Mouse (Mus musculus) embryonic facial prominence, embryonic 15.5 days (tissue): ENCODE measurements around the gene Tsc22d3. TPM values are rescaled to one million over a fixed set of nuclear protein-coding genes. Genes with fewer than 3 reads are reported as not detected.
"Not testable (repeated sequence)": the region's sequence is repeated elsewhere in the genome, so short reads cannot be mapped to it uniquely, and the experiment has no call there.

Source experiments
- ATAC-seq: fragments of 200-750 bp; cut with Nextera tagmentation; 2 replicates; pipeline ENCODE4 v1.8.0; 2017; ENCODE audit warnings: low read depth, moderate TSS enrichment; ENCODE audit not compliant: insufficient number of reproducible peaks, low FRiP score, low TSS enrichment
- H3K27ac ChIP-seq: fragments of 300-500 bp; sonication (generic); replicated peaks from 2 replicates; pipeline ENCODE4 v1.5.1; 2015; ENCODE audit warnings: mild to moderate bottlenecking, inconsistent platforms
- H3K27me3 ChIP-seq: fragments of 300-500 bp; sonication (generic); 2 replicates; pipeline ENCODE4 v1.6.1; 2015; ENCODE audit warnings: inconsistent platforms
- H3K36me3 ChIP-seq: fragments of 300-500 bp; sonication (generic); 2 replicates; pipeline ENCODE4 v1.6.1; 2015; ENCODE audit warnings: mild to moderate bottlenecking, inconsistent platforms
- H3K4me1 ChIP-seq: fragments of 300-500 bp; sonication (generic); 2 replicates; pipeline ENCODE4 v1.6.1; 2015; ENCODE audit warnings: inconsistent platforms
- H3K4me2 ChIP-seq: fragments of 300-500 bp; sonication (generic); replicated peaks from 2 replicates; pipeline ENCODE4 v1.6.1; 2015; ENCODE audit warnings: mild to moderate bottlenecking, inconsistent platforms
- H3K4me3 ChIP-seq: fragments of 300-500 bp; sonication (generic); replicated peaks from 2 replicates; pipeline ENCODE4 v1.5.1; 2015; ENCODE audit warnings: mild to moderate bottlenecking, inconsistent platforms
- H3K9ac ChIP-seq: fragments of 300-500 bp; sonication (generic); 2 replicates; pipeline ENCODE4 v1.6.1; 2015; ENCODE audit warnings: inconsistent platforms
- H3K9me3 ChIP-seq: fragments of 300-500 bp; sonication (generic); replicated peaks from 2 replicates; pipeline ENCODE4 v1.6.1; 2016; ENCODE audit warnings: inconsistent platforms
- WGBS: fragments of 180-500 bp; shearing (Covaris S2); methylation state at CpG from one replicate; pipeline ENCODE4 v1.1.7; 2015; 5-methylcytosine and 5-hydroxymethylcytosine counted together
- polyA plus RNA-seq: library from polyadenylated mRNA; unstranded; fragments of >200 nt; fragmentation: Nextera tagmentation; extraction: Ambion mirVana; gene quantifications from 2 replicates; pipeline ENCODE4 v1.2.1, GENCODE M21; 2015

Gene Tsc22d3
- polyA plus RNA-seq, 1 experiment from 2014 or later: 129 TPM

DNA sequence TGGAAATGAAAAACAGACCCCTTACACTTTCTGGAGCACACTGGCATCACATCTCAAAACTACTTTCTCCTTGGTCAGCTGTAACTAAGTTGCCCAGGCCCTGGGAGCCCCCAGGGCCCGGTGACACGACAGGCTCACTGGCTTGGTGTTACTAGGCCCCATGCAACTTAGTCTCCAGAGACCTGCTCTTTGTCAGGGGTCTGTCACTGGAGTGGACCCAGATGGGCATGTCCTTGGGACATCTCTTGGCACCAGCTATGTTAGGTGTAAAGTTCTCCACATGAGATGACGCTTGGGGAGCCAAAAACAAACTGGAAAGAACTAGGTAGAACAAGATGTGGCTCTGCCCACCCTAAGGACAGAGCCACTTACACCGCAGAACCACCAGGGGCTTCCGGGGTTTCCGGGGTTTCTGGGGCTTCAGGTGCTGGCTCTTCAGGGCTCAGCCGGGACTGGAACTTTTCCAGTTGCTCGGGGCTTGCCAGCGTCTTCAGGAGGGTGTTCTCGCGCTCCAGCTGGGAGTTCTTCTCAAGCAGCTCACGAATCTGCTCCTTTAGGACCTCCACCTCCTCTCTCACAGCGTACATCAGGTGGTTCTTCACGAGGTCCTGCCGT, 59.9 kb downstream of the Tsc22d3 start:
- Histone ChIP-seq H3K4me3 (no peak overlapping the region), H3K4me1 (no peaks in the 10 kb centered on the region), H3K36me3 (no peaks in the 10 kb centered on the region), H3K9ac (no peak overlapping the region), H3K4me2 (peak overlapping the region; percentile 51), H3K27me3 (peaks cover 5% of the 10 kb centered on the region), H3K9me3 (no peaks in the 10 kb centered on the region), H3K27ac (no peak overlapping the region)
- WGBS: 87% methylated on average over 15 of the region's 15 CpGs
- no peak for ATAC-seq

DNA sequence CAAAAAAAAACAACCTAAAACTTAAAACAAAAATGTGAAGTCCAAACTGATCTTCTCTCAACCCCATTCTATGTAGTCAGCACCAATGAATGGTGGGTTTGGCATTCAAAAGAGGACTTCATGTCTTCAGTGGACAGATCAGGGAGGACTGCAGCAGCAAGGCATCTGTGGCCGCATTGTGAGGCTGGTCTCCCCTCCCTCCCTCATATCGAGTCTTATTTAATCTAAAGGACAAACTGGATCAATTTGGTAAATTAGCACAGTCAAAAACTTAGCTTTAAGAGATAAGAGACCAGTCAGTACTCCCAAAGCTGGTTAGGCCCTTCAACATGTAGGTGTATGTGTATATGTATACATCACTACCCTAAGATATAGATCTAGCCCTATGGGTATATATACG, 60.6 kb downstream of the Tsc22d3 start:
- H3K4me3 ChIP-seq, H3K4me1 ChIP-seq, ATAC-seq, H3K27ac ChIP-seq, H3K27me3 ChIP-seq, H3K4me2 ChIP-seq, H3K9me3 ChIP-seq, H3K9ac ChIP-seq, H3K36me3 ChIP-seq: not testable (repeated sequence)
- WGBS: 91% methylated on average over 3 of the region's 3 CpGs

- peaks cover 5% of the 10 kb centered on the region; the same call in 1 of the 2 replicates for H3K27me3 ChIP-seq
- no peak overlapping the region for H3K4me3 ChIP-seq
- no peak overlapping the region for H3K9ac ChIP-seq
- H3K4me1 ChIP-seq: no peaks in the 10 kb centered on the region
- no peak for ATAC-seq
- H3K4me2 ChIP-seq: no peak overlapping the region
- no peak overlapping the region for H3K27ac ChIP-seq
- WGBS: 81% methylated on average over 3 of the region's 3 CpGs
- no peaks in the 10 kb centered on the region for H3K9me3 ChIP-seq
- H3K36me3 ChIP-seq: no peaks in the 10 kb centered on the region
Measured at GRCm38 (mm10) chrX:140539111-140539680, 61.3 kb downstream of the Tsc22d3 start.

GRCm38 (mm10) chrX:140538649-140539048, 61.8 kb downstream of the Tsc22d3 start:
- Histone ChIP-seq H3K9me3 (no peaks in the 10 kb centered on the region), H3K4me1 (no peaks in the 10 kb centered on the region), H3K9ac (no peak overlapping the region), H3K27me3 (peaks cover 5% of the 10 kb centered on the region; the same call in 1 of the 2 replicates), H3K36me3 (no peaks in the 10 kb centered on the region), H3K4me3 (no peak overlapping the region), H3K27ac (no peak overlapping the region), H3K4me2 (no peak overlapping the region)
- WGBS: 78% methylated on average over 2 of the region's 2 CpGs
- no peak for ATAC-seq

- ATAC-seq: no peak
- 48% methylated on average over 6 of the region's 6 CpGs for whole genome bisulfite sequencing
- Histone ChIP-seq H3K4me1 (no peaks in the 10 kb centered on the region), H3K36me3 (no peaks in the 10 kb centered on the region), H3K9ac (no peak overlapping the region), H3K27me3 (no peaks in the 10 kb centered on the region; the same call in 1 of the 2 replicates), H3K27ac (no peak overlapping the region), H3K4me2 (no peak overlapping the region), H3K4me3 (no peak overlapping the region), H3K9me3 (no peaks in the 10 kb centered on the region)
Measured at GRCm38 (mm10) chrX:140537662-140538061, 62.8 kb downstream of the Tsc22d3 start.

DNA sequence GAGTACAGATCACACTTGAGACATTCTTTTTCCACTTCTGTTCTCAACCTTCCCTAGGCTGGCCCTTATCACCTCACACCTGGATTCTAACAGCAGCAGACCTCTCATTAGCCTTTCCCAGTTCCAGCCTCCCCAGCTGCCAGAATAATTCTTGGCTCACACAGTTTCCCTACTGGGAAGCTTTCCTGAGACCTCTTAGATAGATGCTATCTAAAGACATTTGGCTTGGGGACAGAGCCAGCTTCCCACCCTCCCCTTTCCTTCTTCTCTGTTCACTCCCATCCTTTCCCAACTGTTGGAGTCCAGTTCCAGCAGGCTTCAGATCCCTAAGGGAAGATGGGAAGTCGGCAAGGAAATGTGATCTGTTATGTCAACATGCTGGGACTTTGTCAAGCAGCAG, 65.0 kb downstream of the Tsc22d3 start:
- Histone ChIP-seq H3K36me3 (no peaks in the 10 kb centered on the region), H3K4me1 (no peaks in the 10 kb centered on the region), H3K27ac (no peak overlapping the region), H3K27me3 (no peaks in the 10 kb centered on the region; the same call in 1 of the 2 replicates), H3K9ac (no peak overlapping the region), H3K4me2 (no peak overlapping the region), H3K9me3 (no peaks in the 10 kb centered on the region), H3K4me3 (no peak overlapping the region)
- WGBS: 35% methylated on average over 1 of the region's 1 CpGs
- ATAC-seq: no peak

DNA sequence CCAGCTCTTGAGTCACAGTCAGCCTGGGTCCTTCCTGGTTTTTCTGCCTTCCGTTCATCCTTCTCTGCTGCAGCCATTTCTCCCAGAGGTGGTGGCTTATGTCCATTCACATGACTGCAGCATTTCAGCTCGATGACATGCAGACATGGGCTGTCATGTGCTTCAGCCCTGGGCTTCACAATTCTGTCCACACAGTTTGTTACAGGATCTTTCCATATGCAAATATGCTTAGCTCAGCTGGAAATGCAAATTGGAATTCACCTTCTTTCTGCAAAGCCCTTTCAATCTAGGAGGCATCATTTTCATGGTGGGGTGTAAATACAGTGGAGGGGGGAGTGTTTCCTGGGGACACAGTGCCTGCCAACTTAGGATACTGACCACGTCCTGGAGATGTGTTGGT, 66.2 kb downstream of the Tsc22d3 start:
- H3K9me3 ChIP-seq: no peaks in the 10 kb centered on the region
- no peaks in the 10 kb centered on the region for H3K4me1 ChIP-seq
- 79% methylated on average over 3 of the region's 3 CpGs for WGBS
- H3K4me2 ChIP-seq: no peak overlapping the region
- H3K27ac ChIP-seq: no peak overlapping the region
- H3K36me3 ChIP-seq: no peaks in the 10 kb centered on the region
- no peak overlapping the region for H3K9ac ChIP-seq
- ATAC-seq: no peak
- H3K27me3 ChIP-seq: no peaks in the 10 kb centered on the region; the same call in 1 of the 2 replicates
- no peak overlapping the region for H3K4me3 ChIP-seq

DNA sequence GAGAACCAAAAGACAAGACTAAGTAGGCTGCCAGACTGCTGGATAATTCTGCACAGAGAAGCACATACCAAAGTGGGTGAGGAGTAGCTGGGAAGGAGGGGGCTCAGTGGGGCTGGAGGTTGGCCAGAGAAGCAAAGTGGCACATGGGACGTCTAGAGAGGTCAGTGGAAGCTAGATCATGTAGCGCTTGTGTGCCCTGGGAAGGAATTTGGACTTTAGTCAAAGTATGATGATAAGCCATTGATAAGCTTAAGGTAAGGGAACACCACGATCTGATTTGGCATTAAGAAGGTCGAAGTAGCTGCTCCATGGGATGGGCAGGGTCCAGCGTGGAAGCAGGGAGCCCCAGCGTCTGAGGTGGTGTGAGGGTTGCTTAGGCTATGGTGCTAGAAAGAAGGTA, 68.1 kb downstream of the Tsc22d3 start:
- Histone ChIP-seq H3K4me1 (no peaks in the 10 kb centered on the region), H3K9ac (no peak overlapping the region), H3K27ac (no peak overlapping the region), H3K27me3 (no peaks in the 10 kb centered on the region; the same call in 1 of the 2 replicates), H3K36me3 (no peaks in the 10 kb centered on the region), H3K9me3 (no peaks in the 10 kb centered on the region), H3K4me2 (no peak overlapping the region), H3K4me3 (no peak overlapping the region)
- WGBS: 77% methylated on average over 6 of the region's 6 CpGs
- ATAC-seq: no peak

DNA sequence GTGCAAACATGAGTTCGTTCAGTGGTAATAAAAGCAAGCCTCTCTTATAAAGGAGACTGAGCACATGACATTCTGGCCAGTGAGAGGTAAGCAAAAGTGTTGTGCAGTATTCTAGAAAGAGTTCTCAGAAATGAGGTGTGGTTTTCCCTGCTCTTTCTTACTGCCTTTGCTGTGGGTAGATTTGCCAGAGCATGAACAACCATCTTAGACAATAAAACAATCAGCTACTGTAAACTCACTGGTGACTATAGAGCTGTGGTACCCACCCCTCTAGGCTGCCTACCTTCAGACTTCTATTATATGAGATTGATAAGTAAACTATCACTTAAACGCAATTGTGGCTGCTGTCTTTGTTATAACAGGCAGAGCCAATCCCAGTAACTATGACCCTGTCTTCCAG, 69.1 kb downstream of the Tsc22d3 start:
- Histone ChIP-seq H3K4me1 (no peaks in the 10 kb centered on the region), H3K9me3 (no peaks in the 10 kb centered on the region), H3K9ac (no peak overlapping the region), H3K4me3 (no peak overlapping the region), H3K27ac (no peak overlapping the region), H3K36me3 (no peaks in the 10 kb centered on the region), H3K4me2 (no peak overlapping the region), H3K27me3 (no peaks in the 10 kb centered on the region; the same call in 1 of the 2 replicates)
- WGBS: 98% methylated on average over 2 of the region's 2 CpGs
- no peak for ATAC-seq

GRCm38 (mm10) chrX:140530632-140531031, 69.8 kb downstream of the Tsc22d3 start:
- Histone ChIP-seq H3K9me3 (no peaks in the 10 kb centered on the region), H3K9ac (no peak overlapping the region), H3K27ac (no peak overlapping the region), H3K4me1 (no peaks in the 10 kb centered on the region), H3K4me2 (no peak overlapping the region), H3K36me3 (no peaks in the 10 kb centered on the region), H3K4me3 (no peak overlapping the region), H3K27me3 (no peaks in the 10 kb centered on the region; the same call in 1 of the 2 replicates)
- WGBS: 83% methylated on average over 5 of the region's 5 CpGs
- no peak for ATAC-seq

DNA sequence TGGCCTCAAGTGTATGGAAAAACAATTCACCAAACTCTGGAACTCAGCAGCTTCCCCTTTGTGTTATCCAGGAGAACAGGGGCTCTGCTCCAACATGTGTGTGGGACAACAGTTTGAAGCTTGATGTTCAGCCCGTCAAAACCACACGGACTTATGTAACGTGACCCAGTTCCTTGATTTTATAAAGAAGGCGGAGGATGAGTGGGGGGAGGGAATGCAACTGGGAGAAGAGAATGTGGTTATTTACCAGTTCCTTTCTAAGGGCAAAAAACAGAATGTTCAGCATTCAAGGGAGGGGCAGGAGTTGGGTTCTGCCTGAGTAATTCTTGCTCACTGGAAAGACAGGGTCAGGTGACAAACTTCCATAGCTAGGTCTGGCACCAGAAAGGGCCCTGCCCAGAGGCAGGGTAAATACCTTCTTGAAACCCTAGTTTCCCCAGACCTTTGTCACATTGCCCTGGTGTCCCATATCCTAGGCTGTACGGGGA, 71.3 kb downstream of the Tsc22d3 start:
- Histone ChIP-seq H3K9me3 (no peaks in the 10 kb centered on the region), H3K4me3 (no peak overlapping the region), H3K27me3 (no peaks in the 10 kb centered on the region), H3K36me3 (no peaks in the 10 kb centered on the region), H3K27ac (no peak overlapping the region), H3K9ac (no peak overlapping the region), H3K4me1 (no peaks in the 10 kb centered on the region), H3K4me2 (no peak overlapping the region)
- WGBS: 43% methylated on average over 5 of the region's 5 CpGs
- ATAC-seq: no peak

DNA sequence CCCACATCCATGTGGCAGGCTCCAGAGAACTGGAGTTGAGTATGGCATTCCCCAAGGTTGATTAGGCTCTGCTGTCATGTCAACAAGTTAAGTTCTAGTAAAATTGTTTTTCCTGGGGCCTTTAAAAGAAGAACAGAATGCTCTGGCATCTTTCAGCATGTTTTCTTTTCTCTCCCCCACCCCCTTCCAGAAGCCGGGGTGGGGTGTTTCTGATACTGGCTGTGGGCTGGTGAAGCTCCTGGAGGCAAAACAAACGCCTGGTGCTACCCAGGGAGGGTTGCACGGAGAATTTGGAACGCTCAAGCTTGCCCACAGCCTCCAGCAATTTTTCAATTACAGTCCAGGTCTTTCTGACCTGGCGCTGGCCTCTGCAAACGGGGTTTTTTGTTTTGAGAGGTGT, 73.2 kb downstream of the Tsc22d3 start:
- Histone ChIP-seq H3K9me3 (no peaks in the 10 kb centered on the region), H3K4me2 (no peak overlapping the region), H3K27me3 (no peaks in the 10 kb centered on the region; the same call in 1 of the 2 replicates), H3K4me1 (no peaks in the 10 kb centered on the region), H3K36me3 (no peaks in the 10 kb centered on the region), H3K9ac (no peak overlapping the region), H3K4me3 (no peak overlapping the region), H3K27ac (no peak overlapping the region)
- no peak for ATAC-seq
- 26% methylated on average over 6 of the region's 6 CpGs for WGBS
